Mouse (Mus musculus) heart, embryonic 13.5 days (tissue): ENCODE measurements around the gene Clec1b. TPM values are rescaled to one million over a fixed set of nuclear protein-coding genes. Genes with fewer than 3 reads are reported as not detected.

Experiments used
- ATAC-seq: fragments of 200-750 bp; cut with Nextera tagmentation; 2 replicates; pipeline ENCODE4 v1.8.0; 2017; ENCODE audit warnings: moderate TSS enrichment; ENCODE audit not compliant: insufficient number of reproducible peaks, low FRiP score, low TSS enrichment; ENCODE audit errors: extremely low read depth
- H3K27ac ChIP-seq: fragments of 300-500 bp; sonication (generic); replicated peaks from 2 replicates; pipeline ENCODE4 v1.5.1; 2015; ENCODE audit warnings: moderate library complexity, mild to moderate bottlenecking, inconsistent platforms
- H3K27me3 ChIP-seq: fragments of 300-500 bp; sonication (generic); replicated peaks from 2 replicates; pipeline ENCODE4 v1.6.1; 2015; ENCODE audit warnings: mild to moderate bottlenecking, inconsistent platforms
- H3K36me3 ChIP-seq: fragments of 300-500 bp; sonication (generic); 2 replicates; pipeline ENCODE4 v1.6.1; 2015; ENCODE audit warnings: mild to moderate bottlenecking, inconsistent platforms
- H3K4me1 ChIP-seq: fragments of 300-500 bp; sonication (generic); 2 replicates; pipeline ENCODE4 v1.6.1; 2015; ENCODE audit warnings: inconsistent platforms
- H3K4me2 ChIP-seq: fragments of 300-500 bp; sonication (generic); 2 replicates; pipeline ENCODE4 v1.6.1; 2015; ENCODE audit warnings: inconsistent platforms, mild to moderate bottlenecking, moderate library complexity
- H3K4me3 ChIP-seq: fragments of 300-500 bp; sonication (generic); 2 replicates; pipeline ENCODE4 v1.5.1; 2015; ENCODE audit warnings: moderate library complexity, mild to moderate bottlenecking, inconsistent platforms
- H3K9ac ChIP-seq: fragments of 300-500 bp; sonication (generic); 2 replicates; pipeline ENCODE4 v1.6.1; 2015; ENCODE audit warnings: inconsistent platforms, mild to moderate bottlenecking, moderate library complexity
- H3K9me3 ChIP-seq: fragments of 300-500 bp; sonication (generic); 2 replicates; pipeline ENCODE4 v1.6.1; 2016; ENCODE audit warnings: inconsistent platforms
- WGBS: fragments of 180-500 bp; shearing (Covaris S2); methylation state at CpG from one replicate; pipeline ENCODE4 v1.1.7; 2015; ENCODE audit warnings: mixed read lengths; 5-methylcytosine and 5-hydroxymethylcytosine counted together
- polyA plus RNA-seq: library from polyadenylated mRNA; unstranded; fragments of >200 nt; fragmentation: Nextera tagmentation; extraction: Ambion mirVana; gene quantifications from 2 replicates; pipeline ENCODE4 v1.2.1, GENCODE M21; 2015

The Clec1b gene
- polyA plus RNA-seq, 1 experiment from 2014 or later = 5.9 TPM

- 68% methylated on average over 1 of the region's 1 CpGs for WGBS
- H3K27ac ChIP-seq = no peak overlapping the region
- no peak overlapping the region for H3K4me2 ChIP-seq
- no peaks in the 10 kb centered on the region for H3K36me3 ChIP-seq
- no peak overlapping the region for H3K4me3 ChIP-seq
- 0 out of 2 replicates have a peak, but pooled peaks cover 4% of the 10 kb centered on the region for H3K4me1 ChIP-seq
- no peaks in the 10 kb centered on the region for H3K27me3 ChIP-seq
- no peak overlapping the region for H3K9ac ChIP-seq
- no peak for ATAC-seq
- H3K9me3 ChIP-seq = no peaks in the 10 kb centered on the region
These were observed 17.1 kb downstream of the Clec1b start for GRCm38 (mm10) chr6:129414177-129414576.

GRCm38 (mm10) chr6:129422311-129422710 is 25.2 kb downstream of the Clec1b start:
- peaks cover 18% of the 10 kb centered on the region for H3K4me1 ChIP-seq
- ATAC-seq = no peak
- H3K9me3 ChIP-seq = no peaks in the 10 kb centered on the region
- no peaks in the 10 kb centered on the region for H3K36me3 ChIP-seq
- no peak overlapping the region for H3K9ac ChIP-seq
- no peak overlapping the region for H3K27ac ChIP-seq
- WGBS = 82% methylated on average over 3 of the region's 3 CpGs
- no peak overlapping the region for H3K4me3 ChIP-seq
- no peaks in the 10 kb centered on the region for H3K27me3 ChIP-seq
- no peak overlapping the region for H3K4me2 ChIP-seq

GRCm38 (mm10) chr6:129423040-129423733 is 26.1 kb downstream of the Clec1b start:
- WGBS = 58% methylated on average over 4 of the region's 4 CpGs
- Histone ChIP-seq H3K4me2 (peak overlapping the region; percentile 45), H3K4me3 (no peak overlapping the region), H3K36me3 (no peaks in the 10 kb centered on the region), H3K9ac (no peak overlapping the region), H3K27me3 (no peaks in the 10 kb centered on the region), H3K9me3 (no peaks in the 10 kb centered on the region), H3K27ac (peak overlapping the region; percentile 64), H3K4me1 (peaks cover 18% of the 10 kb centered on the region)
- ATAC-seq = no peak

GRCm38 (mm10) chr6:129423734-129424072 is 26.6 kb downstream of the Clec1b start:
- no peak for ATAC-seq
- H3K36me3 ChIP-seq = no peaks in the 10 kb centered on the region
- no peaks in the 10 kb centered on the region for H3K9me3 ChIP-seq
- WGBS = 4% methylated on average over 1 of the region's 1 CpGs
- no peak overlapping the region for H3K9ac ChIP-seq
- peaks cover 18% of the 10 kb centered on the region for H3K4me1 ChIP-seq
- H3K4me2 ChIP-seq = peak overlapping the region; percentile 45
- H3K27me3 ChIP-seq = no peaks in the 10 kb centered on the region
- no peak overlapping the region for H3K4me3 ChIP-seq
- H3K27ac ChIP-seq = peak overlapping the region; percentile 64

GRCm38 (mm10) chr6:129425217-129425616 is 28.1 kb downstream of the Clec1b start:
- Histone ChIP-seq H3K9ac (no peak overlapping the region), H3K4me1 (peaks cover 18% of the 10 kb centered on the region), H3K27ac (peak overlapping the region; percentile 80), H3K4me3 (no peak overlapping the region), H3K9me3 (no peaks in the 10 kb centered on the region), H3K36me3 (no peaks in the 10 kb centered on the region), H3K4me2 (no peak overlapping the region), H3K27me3 (no peaks in the 10 kb centered on the region)
- WGBS = 52% methylated on average over 5 of the region's 5 CpGs
- no peak for ATAC-seq

- Histone ChIP-seq H3K9me3 (no peaks in the 10 kb centered on the region), H3K9ac (no peak overlapping the region), H3K36me3 (no peaks in the 10 kb centered on the region), H3K27ac (peak overlapping the region; percentile 48; the same call in 1 of the 2 replicates), H3K4me2 (no peak overlapping the region), H3K27me3 (no peaks in the 10 kb centered on the region), H3K4me1 (peaks cover 18% of the 10 kb centered on the region), H3K4me3 (no peak overlapping the region)
- ATAC-seq = no peak
- 28% methylated on average over 5 of the region's 5 CpGs for WGBS
These were observed 28.7 kb downstream of the Clec1b start for GRCm38 (mm10) chr6:129425812-129426211.

GRCm38 (mm10) chr6:129427281-129427680 is 30.2 kb downstream of the Clec1b start:
- Histone ChIP-seq H3K27ac (no peak overlapping the region), H3K4me2 (no peak overlapping the region), H3K36me3 (no peaks in the 10 kb centered on the region), H3K4me3 (no peak overlapping the region), H3K27me3 (no peaks in the 10 kb centered on the region), H3K9ac (no peak overlapping the region), H3K4me1 (peaks cover 18% of the 10 kb centered on the region), H3K9me3 (no peaks in the 10 kb centered on the region)
- 65% methylated on average over 4 of the region's 4 CpGs for WGBS
- no peak for ATAC-seq

GRCm38 (mm10) chr6:129434239-129434638 is 37.1 kb downstream of the Clec1b start:
- H3K27me3 ChIP-seq = no peaks in the 10 kb centered on the region
- H3K4me3 ChIP-seq = no peak overlapping the region
- WGBS = 69% methylated on average over 5 of the region's 5 CpGs
- no peaks in the 10 kb centered on the region for H3K36me3 ChIP-seq
- ATAC-seq = no peak
- no peak overlapping the region for H3K27ac ChIP-seq
- no peak overlapping the region for H3K9ac ChIP-seq
- H3K4me2 ChIP-seq = no peak overlapping the region
- no peaks in the 10 kb centered on the region for H3K4me1 ChIP-seq
- H3K9me3 ChIP-seq = no peaks in the 10 kb centered on the region

GRCm38 (mm10) chr6:129436025-129436424 is 38.9 kb downstream of the Clec1b start:
- H3K9me3 ChIP-seq = no peaks in the 10 kb centered on the region
- H3K4me3 ChIP-seq = no peak overlapping the region
- H3K27me3 ChIP-seq = no peaks in the 10 kb centered on the region
- WGBS = 76% methylated on average over 3 of the region's 3 CpGs
- no peak overlapping the region for H3K4me2 ChIP-seq
- H3K36me3 ChIP-seq = no peaks in the 10 kb centered on the region
- no peak for ATAC-seq
- no peaks in the 10 kb centered on the region for H3K4me1 ChIP-seq
- no peak overlapping the region for H3K27ac ChIP-seq
- no peak overlapping the region for H3K9ac ChIP-seq

- ATAC-seq = no peak
- no peak overlapping the region for H3K27ac ChIP-seq
- H3K27me3 ChIP-seq = no peaks in the 10 kb centered on the region
- no peaks in the 10 kb centered on the region for H3K36me3 ChIP-seq
- H3K9ac ChIP-seq = no peak overlapping the region
- no peaks in the 10 kb centered on the region for H3K4me1 ChIP-seq
- H3K4me2 ChIP-seq = no peak overlapping the region
- H3K9me3 ChIP-seq = no peaks in the 10 kb centered on the region
- WGBS = 75% methylated on average over 2 of the region's 2 CpGs
- H3K4me3 ChIP-seq = no peak overlapping the region
These were observed 40.9 kb downstream of the Clec1b start for GRCm38 (mm10) chr6:129438033-129438432.

GRCm38 (mm10) chr6:129449743-129450142 is 52.6 kb downstream of the Clec1b start:
- Histone ChIP-seq H3K27ac (no peak overlapping the region), H3K4me3 (no peak overlapping the region), H3K36me3 (no peaks in the 10 kb centered on the region), H3K9ac (no peak overlapping the region), H3K4me2 (no peak overlapping the region), H3K9me3 (no peaks in the 10 kb centered on the region), H3K4me1 (no peaks in the 10 kb centered on the region; the same call in 1 of the 2 replicates), H3K27me3 (no peaks in the 10 kb centered on the region)
- no peak for ATAC-seq
- 65% methylated on average over 6 of the region's 6 CpGs for WGBS

GRCm38 (mm10) chr6:129451411-129452039 is 54.4 kb downstream of the Clec1b start, which contains the start of gene Clec1a:
Gene Clec1a (minus strand): TSS chr6:129452000.
- Histone ChIP-seq H3K27ac (0 out of 2 replicates have a peak within 1 kb of the TSS, but pooled peaks have one; percentile 3), H3K9ac (peak within 1 kb of the TSS; percentile 17; the same call in 1 of the 2 replicates), H3K4me3 (0 out of 2 replicates have a peak within 1 kb of the TSS, but pooled peaks have one; percentile 6), H3K9me3 (no peaks in the 10 kb centered on the region), H3K36me3 (no peaks in the 10 kb centered on the region), H3K4me2 (peak within 1 kb of the TSS; percentile 32), H3K4me1 (no peaks in the 10 kb centered on the region; the same call in 1 of the 2 replicates), H3K27me3 (no peaks in the 10 kb centered on the region)
- ATAC-seq = no peak
- WGBS = 48% methylated on average over 13 of the region's 13 CpGs
